Mouse (Mus musculus) embryo, embryonic 11 days (tissue): ENCODE measurements around the gene Prkrip1.
"Not testable (repeated sequence)": the region's sequence is repeated elsewhere in the genome, so short reads cannot be mapped to it uniquely, and the experiment has no call there.

Experiments
- DNase-seq: peaks from one replicate; pipeline ENCODE4 v3.0.0-alpha.2; 2015

The Prkrip1 gene

DNA sequence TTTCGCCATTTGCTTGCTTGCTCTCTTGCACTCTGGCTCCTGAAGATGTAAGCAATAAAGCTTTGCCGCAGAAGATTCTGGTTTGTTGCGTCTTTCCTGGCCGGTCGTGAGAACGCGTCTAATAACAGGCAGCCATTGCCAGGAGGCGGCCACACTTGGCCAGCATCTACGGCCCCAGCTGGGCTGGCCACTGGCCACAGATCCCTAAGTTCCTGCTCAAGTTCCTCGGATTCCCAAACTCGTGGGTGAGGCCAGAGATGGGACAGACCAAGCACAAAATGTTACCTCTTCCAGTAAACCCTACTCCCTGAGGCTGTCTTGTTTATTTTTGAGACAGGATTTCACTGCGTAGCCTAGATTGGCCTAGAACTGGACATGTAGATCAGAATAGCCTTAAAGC, 38.7 kb downstream of the Prkrip1 start:
- not testable (repeated sequence) for DNase-seq

DNA sequence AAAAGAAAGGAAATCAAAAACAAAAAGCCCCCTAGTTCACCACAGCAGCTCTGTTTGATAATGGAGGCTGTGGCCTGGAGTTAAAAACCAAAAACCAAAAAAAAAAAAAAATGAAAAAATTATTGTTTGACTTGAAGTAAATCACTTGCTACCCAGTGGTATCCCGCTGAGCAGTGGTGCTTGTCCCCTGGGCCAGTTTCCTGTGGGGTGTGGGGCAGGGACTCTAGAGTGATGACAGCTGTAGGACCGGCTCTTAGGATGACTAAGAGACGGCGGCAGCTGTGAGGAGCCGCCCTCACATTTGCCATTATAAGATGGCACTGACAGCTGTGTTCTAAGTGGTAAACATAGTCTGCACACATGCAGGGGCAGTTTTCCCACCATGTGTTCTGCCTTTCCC, 43.4 kb downstream of the Prkrip1 start:
- no peak for DNase-seq

DNA sequence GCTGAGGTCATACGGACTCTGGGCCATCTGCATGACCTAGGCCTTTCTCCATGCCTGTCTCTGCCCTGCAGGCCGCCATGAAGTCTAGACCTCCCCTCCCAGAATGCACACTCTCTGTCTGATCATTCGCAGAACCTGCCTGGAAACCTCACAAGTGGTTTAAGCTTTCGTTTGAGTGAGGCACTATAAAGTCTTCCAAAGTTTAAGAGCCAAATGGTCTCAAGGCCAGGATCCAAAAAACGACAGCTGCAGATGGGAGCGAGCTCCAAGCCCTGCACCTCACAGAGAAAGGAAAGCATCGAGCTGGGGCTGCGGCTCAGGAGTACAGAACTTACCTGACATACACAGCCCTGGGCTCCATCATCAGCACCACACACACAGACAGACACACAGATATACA, 46.4 kb downstream of the Prkrip1 start:
- no peak for DNase-seq

DNA sequence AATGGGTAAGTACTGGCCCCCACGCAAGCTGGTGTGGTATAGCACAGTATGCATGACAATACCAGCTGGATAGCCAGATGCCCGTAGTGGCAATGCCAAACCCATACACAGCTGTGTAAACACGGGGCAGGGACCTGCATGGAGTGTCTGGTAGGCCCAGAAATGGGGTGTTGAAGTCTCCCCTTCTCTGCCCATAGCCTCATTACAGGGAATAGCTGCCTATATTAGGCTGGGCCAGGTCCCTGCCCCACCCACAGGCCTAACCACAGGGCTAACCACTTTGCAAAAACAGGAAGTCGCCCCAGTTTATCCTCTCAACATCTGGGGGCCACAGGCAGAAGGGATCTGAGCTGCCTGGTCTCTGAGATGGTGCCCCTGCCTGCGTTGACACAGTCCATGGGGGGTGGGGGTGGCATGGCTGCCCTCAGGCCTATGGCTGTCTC, 49.6 kb downstream of the Prkrip1 start:
- not testable (repeated sequence) for DNase-seq

DNA sequence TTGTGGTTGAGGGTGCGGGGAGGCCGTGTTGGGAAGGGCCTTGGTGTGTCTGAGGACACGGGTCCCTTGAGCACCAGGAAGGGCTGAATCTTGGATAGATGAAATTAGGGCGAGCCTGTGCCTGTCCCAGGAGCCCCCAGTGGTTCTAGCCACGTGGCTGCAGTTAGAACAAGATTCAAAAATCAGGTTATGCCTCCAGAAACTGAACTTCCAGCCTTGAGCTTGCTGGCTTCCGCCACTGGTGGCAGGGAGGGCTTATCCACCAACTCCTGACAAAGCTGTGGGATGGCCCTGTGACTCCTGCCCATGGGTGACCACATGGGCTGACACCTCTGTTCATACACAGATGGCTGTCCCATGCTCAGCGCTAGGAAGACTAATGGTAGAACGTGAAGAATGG, 51.1 kb downstream of the Prkrip1 start:
- DNase-seq: no peak

DNA sequence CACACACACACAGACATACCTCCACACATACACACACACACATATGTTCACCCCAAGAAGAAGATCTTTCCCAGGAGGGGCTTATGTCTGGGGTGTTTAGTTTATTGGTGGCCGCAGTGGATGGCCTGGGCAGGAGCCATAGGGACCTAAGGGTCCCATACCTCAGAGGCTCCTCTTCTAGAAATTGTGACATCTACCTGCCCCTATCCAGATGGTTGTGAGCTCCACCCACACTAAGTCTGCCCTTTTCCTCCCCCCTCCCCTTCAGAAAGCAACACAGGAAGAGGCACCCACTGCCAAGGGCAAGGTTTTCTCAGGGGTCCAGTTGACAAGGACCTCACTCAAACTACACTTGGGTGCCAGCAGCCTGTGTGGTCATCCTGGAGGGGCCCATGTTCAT, 51.8 kb downstream of the Prkrip1 start:
- no peak for DNase-seq

DNA sequence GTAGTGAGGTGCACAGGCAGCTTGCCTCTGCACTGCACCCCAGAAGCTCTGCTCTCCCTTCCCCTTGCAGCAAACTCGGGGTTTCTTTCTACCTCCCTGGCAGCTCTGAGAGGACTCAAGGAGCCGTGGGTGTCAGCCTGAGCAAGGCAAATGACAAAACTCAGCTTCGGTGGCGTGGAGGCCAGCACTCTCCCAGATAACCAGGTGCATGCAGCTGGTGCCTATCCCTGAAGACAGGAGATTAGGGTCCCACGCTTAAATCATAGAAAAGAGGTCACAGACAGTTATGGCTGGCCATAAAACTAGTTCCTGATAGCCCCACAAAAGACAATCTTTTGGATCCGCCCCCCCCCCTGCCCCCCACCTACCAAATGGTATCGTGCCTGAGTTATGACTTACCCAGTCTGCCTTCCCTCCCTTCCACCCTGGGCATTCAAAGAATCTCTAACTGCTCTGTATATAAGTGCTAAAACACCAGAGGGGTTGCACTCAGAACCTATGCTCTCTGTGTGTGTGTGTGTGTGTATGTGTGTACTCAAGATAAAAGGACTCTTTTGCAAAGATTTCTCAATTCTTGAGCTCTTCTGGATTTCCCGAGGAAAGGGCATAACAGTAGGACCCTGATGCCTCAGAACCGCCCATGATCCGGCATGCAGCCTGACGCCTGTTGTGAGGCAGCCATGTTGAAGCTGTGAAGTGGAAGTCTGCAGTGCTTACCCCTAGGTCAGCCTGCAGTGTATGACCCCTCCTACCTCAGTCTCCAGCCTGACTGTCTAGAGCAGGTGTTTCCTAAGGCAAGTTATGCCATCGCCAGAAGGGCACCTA, 53.9 kb downstream of the Prkrip1 start:
- DNase-seq: no peak

DNA sequence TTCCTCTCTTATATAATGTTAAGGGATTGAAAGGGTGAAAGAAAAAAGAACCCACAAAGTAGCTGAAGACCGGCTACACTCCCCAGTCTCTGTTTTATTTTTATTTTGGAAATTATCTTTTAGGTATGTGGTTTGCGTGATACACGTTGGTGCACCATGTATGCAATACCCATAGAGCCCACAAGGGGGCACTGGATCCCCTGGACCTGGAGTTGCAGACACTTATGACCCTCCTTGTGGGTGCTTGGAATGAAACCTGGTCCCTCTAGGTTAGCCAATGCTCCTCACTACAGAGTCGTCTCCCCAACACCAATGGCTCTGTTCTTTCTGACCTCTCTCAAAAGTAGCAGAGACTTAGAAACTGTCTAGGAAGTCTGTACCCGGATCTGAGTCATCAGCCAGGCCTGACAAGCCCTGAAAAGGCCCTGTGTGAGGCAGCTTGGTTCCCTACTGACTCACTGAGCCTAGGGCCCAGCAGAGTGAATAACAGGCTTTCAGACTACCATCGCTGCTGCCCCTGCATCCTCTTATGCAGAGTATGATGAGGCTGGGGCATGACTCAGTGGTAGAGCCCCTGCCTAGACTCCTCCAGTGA, 55.5 kb downstream of the Prkrip1 start:
- no peak for DNase-seq

DNA sequence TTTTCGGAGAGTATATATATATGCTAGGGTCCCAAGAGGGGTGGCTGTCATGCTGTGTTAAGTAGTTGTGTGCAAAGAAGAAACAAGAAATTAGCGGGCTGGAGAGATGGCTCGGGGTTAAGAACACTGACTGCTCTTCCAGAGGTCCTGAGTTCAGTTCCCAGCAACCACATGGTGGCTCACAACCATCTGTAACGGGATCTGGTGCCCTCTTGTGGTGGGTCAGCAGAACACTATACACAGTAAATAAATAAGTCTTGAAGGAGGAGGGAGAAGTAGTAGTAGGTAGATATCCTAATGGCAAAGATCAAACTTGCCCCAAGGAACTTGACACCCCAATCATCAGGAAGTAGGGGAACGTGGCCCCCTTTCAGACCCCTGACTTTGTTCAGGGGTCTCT, 56.0 kb downstream of the Prkrip1 start:
- DNase-seq: no peak

DNA sequence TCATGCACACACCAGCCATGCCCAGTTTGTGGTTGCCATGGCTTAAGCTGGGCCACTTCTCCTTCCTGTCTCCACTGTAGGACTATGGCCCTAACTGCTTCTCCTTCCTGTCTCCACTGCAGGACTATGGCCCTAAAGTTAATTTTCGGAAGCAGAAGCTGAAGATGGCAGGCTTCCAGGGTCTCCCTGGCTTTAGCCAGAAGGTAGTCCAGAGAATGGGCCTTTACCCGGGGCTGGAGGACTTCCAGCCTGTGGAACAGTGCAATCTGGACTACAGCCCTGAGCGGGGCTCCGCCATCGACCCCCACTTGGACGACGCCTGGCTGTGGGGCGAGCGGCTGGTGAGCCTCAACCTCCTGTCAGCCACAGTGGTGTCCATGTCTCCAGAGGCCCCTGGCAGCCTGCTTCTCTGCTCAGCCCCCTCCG, 58.7 kb downstream of the Prkrip1 start:
- DNase-seq: no peak

DNA sequence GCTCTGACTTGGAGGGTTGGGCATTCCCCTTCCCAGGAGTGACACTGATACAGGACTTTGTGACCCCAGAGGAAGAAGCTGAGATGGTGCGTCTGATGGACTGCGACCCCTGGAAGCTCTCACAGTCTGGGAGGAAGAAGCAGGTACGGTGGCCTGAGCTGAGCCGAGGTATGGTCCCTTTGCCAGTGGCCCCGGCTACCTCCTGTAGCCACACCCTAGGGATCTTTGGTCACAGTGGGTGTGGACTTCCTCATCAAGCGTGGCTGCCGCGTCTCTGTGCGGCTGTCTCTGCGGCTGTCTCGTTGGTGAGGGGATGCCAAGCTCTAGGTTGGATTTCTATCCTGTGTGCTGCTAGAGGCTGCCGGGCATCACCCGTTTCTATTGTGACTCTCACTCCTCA, 59.4 kb downstream of the Prkrip1 start:
- DNase-seq: no peak

DNA sequence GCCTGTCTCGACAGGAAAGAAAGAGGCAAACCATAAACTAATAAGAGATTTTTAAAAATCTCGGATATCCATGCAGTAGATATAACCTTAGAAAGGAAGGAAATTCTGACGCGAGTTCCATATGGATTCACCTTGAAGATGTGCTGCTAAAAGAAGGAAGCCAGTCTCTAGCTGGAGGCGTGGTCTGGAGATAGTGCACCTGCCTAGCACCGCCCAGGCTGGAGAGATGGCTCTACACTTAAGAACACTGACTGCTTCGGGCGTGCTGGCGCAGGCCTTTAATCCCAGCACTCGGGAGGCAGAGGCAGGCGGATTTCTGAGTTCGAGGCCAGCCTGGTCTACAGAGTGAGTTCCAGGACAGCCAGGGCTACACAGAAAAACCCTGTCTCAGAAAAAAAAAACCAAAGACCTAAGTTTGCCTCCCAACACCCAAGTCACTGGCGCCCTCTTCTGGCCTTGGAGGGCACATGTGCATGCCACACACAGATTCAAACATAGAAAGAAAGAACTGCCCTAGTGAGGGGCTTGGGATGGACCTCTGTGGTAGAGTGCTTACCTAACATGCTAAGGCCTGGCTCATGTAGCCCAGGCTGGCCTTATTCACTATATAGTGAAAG, 61.0 kb downstream of the Prkrip1 start:
- DNase-seq: peak; percentile 73

DNA sequence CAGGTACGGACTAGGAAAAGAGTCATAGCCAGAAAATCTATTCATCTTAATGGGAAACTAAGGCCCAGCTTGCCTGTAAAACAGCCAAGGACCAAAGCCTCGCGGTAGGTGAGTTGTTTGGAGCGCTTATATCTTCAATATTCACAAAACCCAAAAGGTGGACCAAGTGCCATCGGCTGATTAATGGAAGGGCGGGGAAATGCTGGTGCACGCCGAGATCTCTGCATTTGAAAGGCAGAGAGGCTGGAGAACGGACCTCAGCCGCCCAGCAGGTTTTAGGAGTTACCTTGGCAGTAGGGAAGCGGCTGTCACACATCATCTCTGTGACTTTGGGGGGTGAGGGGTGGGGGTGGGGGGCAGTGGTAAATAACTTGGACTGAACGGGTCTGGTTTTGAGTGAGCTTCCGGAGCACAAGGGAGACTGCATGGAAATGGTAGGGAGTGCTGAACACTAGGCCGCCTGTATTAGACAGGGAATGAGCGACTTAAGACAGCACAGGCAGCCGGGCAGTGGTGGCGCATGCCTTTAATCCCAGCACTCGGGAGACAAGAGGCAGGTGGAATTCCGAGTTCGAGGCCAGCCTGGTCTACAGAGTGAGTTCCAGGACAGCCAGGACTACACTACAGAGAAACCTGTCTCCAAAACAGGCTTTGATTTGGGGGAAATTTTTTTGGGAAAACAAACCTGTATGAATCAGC, 62.3 kb downstream of the Prkrip1 start:
- peak; percentile 7 for DNase-seq

DNA sequence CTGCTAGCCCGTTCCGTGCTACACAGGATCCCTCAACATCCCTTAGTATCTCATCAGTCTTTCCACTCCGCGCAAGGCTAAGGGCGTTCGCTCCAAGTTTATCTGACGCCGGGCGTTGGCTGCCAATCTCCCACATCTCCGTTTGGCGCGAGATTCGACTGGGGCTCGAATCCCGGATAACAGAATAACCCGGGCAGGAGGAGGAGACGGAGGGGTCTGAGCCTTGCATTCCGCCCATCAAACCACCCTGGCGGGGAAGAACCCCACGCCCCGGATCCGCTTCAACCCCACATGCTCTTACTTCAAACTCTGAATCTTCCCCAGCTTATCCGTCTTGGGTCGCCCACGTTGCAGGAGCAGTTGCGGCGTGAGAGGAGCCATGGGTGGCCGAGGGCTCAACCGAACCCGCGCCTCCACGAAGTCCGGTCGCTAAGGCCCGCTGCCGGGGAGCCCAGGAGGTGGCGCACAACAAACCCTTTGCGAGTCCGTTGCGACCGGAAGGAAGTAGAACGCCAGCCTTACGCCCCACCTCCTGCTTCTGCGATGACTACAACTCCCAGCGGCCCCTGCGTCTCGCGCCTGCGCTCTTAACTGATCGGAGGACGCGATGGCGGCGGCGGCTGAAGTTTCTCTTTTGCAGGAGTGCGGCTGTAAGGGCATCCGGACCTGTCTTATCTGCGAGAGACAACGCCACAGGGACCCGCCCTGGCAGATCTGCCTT, 63.0 kb downstream of the Prkrip1 start, which contains the start of the genes Lrwd1 and Alkbh4:
TSS of gene Lrwd1 (minus strand) at position 504 of the 721 bp plus-strand sequence.
TSS of gene Alkbh4 (plus strand) at position 576 of the 721 bp plus-strand sequence.
- peak; percentile 98 for DNase-seq
